Mouse (Mus musculus) subcutaneous adipose tissue, adult 2 months (tissue): Measurements from ENCODE around the gene Wdr76. TPM values are rescaled to one million over a fixed set of nuclear protein-coding genes. Genes with fewer than 3 reads are reported as not detected.

Experiments used
- polyA plus RNA-seq: library from polyadenylated mRNA; depleted of rRNA; stranded (reverse); fragments of >200 nt; gene quantifications from 2 replicates; pipeline ENCODE4 v1.2.3, GENCODE M21; 2012; ENCODE audit warnings: low replicate concordance; rRNA removed

The Wdr76 gene
- polyA plus RNA-seq = 2.5 and 4.3 TPM in 2 replicates

GRCm38 (mm10) chr2:121505942-121506882 lies at the start of gene Wdr76, which contains the start of gene Mfap1a:
Gene Wdr76 (plus strand): TSS chr2:121506723.
Gene Mfap1a (minus strand): TSS chr2:121506665.

GRCm38 (mm10) chr2:121473301-121474179 lies 33.0 kb upstream of the Wdr76 start, which contains the start of gene Mfap1b:
Gene Mfap1b (minus strand): TSS chr2:121474067.

Other genes starting within 250 kb of the Wdr76 start
- gene Trp53bp1, start 235.3 kb upstream of the Wdr76 start, polyA plus RNA-seq = 22.0 and 53.0 TPM in 2 replicates
- gene Map1a, start 217.1 kb upstream of the Wdr76 start, polyA plus RNA-seq = 4.3 and 18.5 TPM in 2 replicates
- 57.7 and 96.8 TPM in 2 replicates for gene Ppip5k1, start 151.3 kb upstream of the Wdr76 start, polyA plus RNA-seq
- gene Ckmt1, start 149.0 kb upstream of the Wdr76 start, polyA plus RNA-seq = 0.42 and 25.2 TPM in 2 replicates
- gene Strc, start 119.6 kb upstream of the Wdr76 start, polyA plus RNA-seq = 0.11 TPM in 1 of 2 replicates, not detected in the other
- gene Pdia3, start 92.9 kb upstream of the Wdr76 start, polyA plus RNA-seq = 163 and 618 TPM in 2 replicates
- 3.1 and 4.3 TPM in 2 replicates for gene Catsper2, start 92.9 kb upstream of the Wdr76 start, polyA plus RNA-seq
- gene Ell3, start 62.4 kb upstream of the Wdr76 start, polyA plus RNA-seq = 0.26 and 2.6 TPM in 2 replicates
- gene Serf2, start 57.5 kb upstream of the Wdr76 start, polyA plus RNA-seq = 363 and 470 TPM in 2 replicates
- 7.2 and 9.2 TPM in 2 replicates for gene Hypk, start 53.4 kb upstream of the Wdr76 start, polyA plus RNA-seq
- 0.57 and 0.72 TPM in 2 replicates for gene Serinc4, start 49.9 kb upstream of the Wdr76 start, polyA plus RNA-seq
- 3.8 and 4.4 TPM in 2 replicates for gene Mfap1b, start 32.7 kb upstream of the Wdr76 start, polyA plus RNA-seq
- 4.0 and 5.1 TPM in 2 replicates for gene Mfap1a, start 58 bp upstream of the Wdr76 start, polyA plus RNA-seq